Mouse (Mus musculus) olfactory bulb, adult 2 months (tissue): ENCODE measurements at regions not wholly inside any gene's neighbourhood (a gene's known extent, or its start where the extent isn't known, plus 50 kb on each side); places are given as distances from the start of the nearest gene placed in this dataset.

ENCODE experiments used
- CTCF ChIP-seq: fragments of 200-500 bp; IDR thresholded peaks from 2 replicates; pipeline ENCODE4 v1.5.1; 2012; ENCODE audit warnings: low read depth, mild to moderate bottlenecking, low read length, moderate library complexity; ENCODE audit not compliant: insufficient read depth
- POLR2A ChIP-seq: fragments of 200-500 bp; IDR thresholded peaks from 2 replicates; pipeline ENCODE4 v1.6.1; 2012; ENCODE audit warnings: mild to moderate bottlenecking, low read depth, low read length, moderate library complexity; ENCODE audit not compliant: insufficient read depth

DNA sequence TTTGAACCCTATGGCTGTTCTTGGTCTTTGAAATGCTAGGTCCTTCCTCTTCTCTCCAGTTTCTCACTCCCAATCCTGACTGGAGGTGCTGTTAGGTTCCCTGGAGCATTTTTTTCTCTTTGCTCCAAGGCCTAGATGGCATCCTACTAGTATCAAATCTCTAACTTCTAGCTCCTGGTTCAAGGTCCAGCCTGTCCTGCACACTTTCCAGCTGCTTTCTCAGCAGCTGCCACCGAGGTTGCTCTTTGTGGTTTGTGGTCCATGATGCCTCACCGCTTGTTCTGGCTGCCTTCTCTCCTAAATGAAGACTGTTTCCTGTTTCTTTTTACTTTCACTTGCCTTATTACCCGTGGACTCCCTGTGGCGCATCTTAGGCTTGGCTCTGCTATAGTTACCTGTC is 66.4 kb downstream of the 4930564D02Rik start:
- TF ChIP-seq CTCF, result no peak
- TF ChIP-seq POLR2A, result no peak
